Mouse (Mus musculus) megakaryocyte, embryonic 14.5 days (primary cell): ENCODE data around the gene Zfp819.

Experiments used
- FLI1 ChIP-seq: IDR thresholded peaks from 2 replicates; pipeline ENCODE4 v1.6.1; 2012; ENCODE audit warnings: low read length, inconsistent platforms, mixed read lengths
- GATA1 ChIP-seq: IDR thresholded peaks from 3 replicates; pipeline ENCODE4 v1.6.1; 2012; ENCODE audit warnings: mixed read lengths, low read length, inconsistent platforms, borderline replicate concordance

DNA sequence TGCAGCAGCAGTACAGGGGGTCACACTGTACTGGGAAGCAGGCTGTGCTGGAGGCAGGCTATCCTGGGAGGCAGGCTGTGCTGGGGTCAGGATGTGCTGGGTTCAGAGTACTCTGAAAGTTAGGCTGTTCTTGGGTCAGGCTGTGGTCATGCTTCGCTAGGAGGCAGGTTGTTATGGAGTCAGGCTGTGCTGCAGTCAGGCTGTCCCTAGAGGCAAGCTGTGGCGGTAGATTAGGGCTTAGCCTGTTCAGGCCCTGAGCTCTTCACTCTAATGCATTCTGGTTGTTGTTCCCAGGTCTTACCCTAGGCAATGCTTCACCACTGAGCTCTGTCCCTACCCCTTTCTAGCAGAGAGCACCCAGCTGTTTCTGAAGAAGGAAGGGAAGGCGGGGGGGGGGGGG lies 18.1 kb downstream of the Zfp819 start:
- no peak for TF ChIP-seq FLI1
- no peak for TF ChIP-seq GATA1
